Mouse (Mus musculus) CH12.LX (cell line): Measurements from ENCODE around the gene Rptor.

ENCODE experiments used
- GABPA ChIP-seq: IDR thresholded peaks from 2 replicates; pipeline ENCODE4 v1.6.1; 2012; ENCODE audit warnings: low read depth, low read length, improper control_type of control experiment, inconsistent platforms; ENCODE audit not compliant: insufficient replicate concordance
- MYC ChIP-seq: IDR thresholded peaks from 2 replicates; pipeline ENCODE4 v1.6.1; 2011; ENCODE audit warnings: low read depth, mild to moderate bottlenecking, improper control_type of control experiment, low read length
- NRF1 ChIP-seq: IDR thresholded peaks from 2 replicates; pipeline ENCODE4 v1.6.1; 2014; ENCODE audit warnings: low read depth, mild to moderate bottlenecking, inconsistent platforms, low read length, improper control_type of control experiment, moderate library complexity
- POLR2A ChIP-seq: IDR thresholded peaks from 2 replicates; pipeline ENCODE4 v1.6.1; 2011; ENCODE audit warnings: low read depth, mild to moderate bottlenecking, improper control_type of control experiment, low read length
- SIN3A ChIP-seq: IDR thresholded peaks from 2 replicates; pipeline ENCODE4 v1.6.1; 2012; ENCODE audit warnings: low read length, improper control_type of control experiment, inconsistent platforms
- ZC3H11A ChIP-seq: IDR thresholded peaks from 2 replicates; pipeline ENCODE4 v1.6.1; 2012; ENCODE audit warnings: low read depth, mild to moderate bottlenecking, inconsistent platforms, low read length, improper control_type of control experiment

- TF ChIP-seq NRF1, result no peak
- TF ChIP-seq GABPA, result no peak
- no peak for TF ChIP-seq POLR2A
- no peak for TF ChIP-seq MYC
- TF ChIP-seq ZC3H11A, result no peak
- no peak for TF ChIP-seq SIN3A
Observed at GRCm38 (mm10) chr11:119758214-119758613, 155.5 kb downstream of the Rptor start.
